Mouse (Mus musculus) kidney, adult 2 months (tissue): Measurements from ENCODE around the gene Cacybp. TPM values are rescaled to one million over a fixed set of nuclear protein-coding genes. Genes with fewer than 3 reads are reported as not detected.
A peak's percentile ranks its signal among the peaks of the same experiment; 100 is the strongest.

ENCODE experiments used
- DNase-seq: peaks from one replicate; pipeline ENCODE4 v3.0.0; 2021
- H3K27ac ChIP-seq: fragments of 200-500 bp; 2 replicates; pipeline ENCODE4 v1.5.1; 2012; ENCODE audit warnings: low read depth, low read length, control low read depth, inconsistent platforms; ENCODE audit not compliant: insufficient read depth
- H3K27me3 ChIP-seq: fragments of 200-500 bp; replicated peaks from 2 replicates; pipeline ENCODE4 v1.6.1; 2012; ENCODE audit warnings: mild to moderate bottlenecking, moderate library complexity, low read length, inconsistent platforms; ENCODE audit not compliant: control insufficient read depth, insufficient read depth
- H3K36me3 ChIP-seq: fragments of 200-500 bp; 2 replicates; pipeline ENCODE4 v1.6.1; 2012; ENCODE audit warnings: mild to moderate bottlenecking, moderate library complexity, low read length, inconsistent platforms; ENCODE audit not compliant: control insufficient read depth, insufficient read depth
- H3K4me1 ChIP-seq: fragments of 200-500 bp; 2 replicates; pipeline ENCODE4 v1.6.1; 2011; ENCODE audit warnings: low read length; ENCODE audit not compliant: control insufficient read depth, insufficient read depth
- H3K4me3 ChIP-seq: fragments of 200-500 bp; 2 replicates; pipeline ENCODE4 v1.5.1; 2011; ENCODE audit warnings: mild to moderate bottlenecking, low read depth, low read length, control low read depth; ENCODE audit not compliant: insufficient read depth
- CTCF ChIP-seq: fragments of 200-500 bp; conservative IDR thresholded peaks from 2 replicates; pipeline ENCODE4 v1.5.1; 2011; ENCODE audit warnings: low read depth, mild to moderate bottlenecking, control low read depth, low read length, moderate library complexity, mixed read lengths; ENCODE audit not compliant: insufficient read depth, insufficient read length
- POLR2A ChIP-seq: fragments of 200-500 bp; IDR thresholded peaks from one replicate; pipeline ENCODE4 v1.6.1; 2011; ENCODE audit warnings: low read depth, low read length, control low read depth
- WGBS: fragments of 180-500 bp; shearing (Covaris S2); methylation state at CpG from one replicate; pipeline ENCODE4 v1.1.7; 2018; 5-methylcytosine and 5-hydroxymethylcytosine counted together
- polyA plus RNA-seq: library from polyadenylated mRNA; depleted of rRNA; stranded (reverse); fragments of >200 nt; gene quantifications from 2 replicates; pipeline ENCODE4 v1.2.3, GENCODE M21; 2012

Gene Cacybp
- polyA plus RNA-seq, 1 experiment = 8.1 TPM

DNA sequence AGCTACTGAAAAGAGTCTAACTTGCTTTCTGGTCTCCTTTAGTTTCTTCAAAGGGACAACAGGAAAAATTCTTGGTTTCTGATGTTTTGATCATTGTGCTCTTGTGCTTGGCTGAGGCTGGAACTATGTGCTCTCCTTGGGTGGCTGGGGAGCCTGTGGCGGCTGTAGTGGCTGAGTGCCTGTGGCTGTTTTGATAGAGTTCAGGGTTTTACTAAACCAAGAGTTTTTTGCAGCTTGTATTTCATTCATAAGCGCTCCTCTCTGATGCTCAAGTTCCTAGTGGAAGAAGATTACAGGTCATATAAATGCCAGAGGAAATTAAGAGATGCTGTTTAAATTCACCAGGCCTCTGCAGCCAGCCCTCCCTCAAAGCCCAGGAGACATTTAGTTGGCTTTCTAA is 11.4 kb upstream of the Cacybp start:
- Histone ChIP-seq H3K27ac (no peak overlapping the region), H3K36me3 (no peaks in the 10 kb centered on the region; the same call in 1 of the 2 replicates), H3K4me1 (0 out of 2 replicates have a peak, but pooled peaks cover 3% of the 10 kb centered on the region), H3K4me3 (no peak overlapping the region), H3K27me3 (no peaks in the 10 kb centered on the region)
- TF ChIP-seq CTCF (no peak), POLR2A (no peak)
- WGBS = 76% methylated on average over 2 of the region's 2 CpGs
- DNase-seq = no peak

DNA sequence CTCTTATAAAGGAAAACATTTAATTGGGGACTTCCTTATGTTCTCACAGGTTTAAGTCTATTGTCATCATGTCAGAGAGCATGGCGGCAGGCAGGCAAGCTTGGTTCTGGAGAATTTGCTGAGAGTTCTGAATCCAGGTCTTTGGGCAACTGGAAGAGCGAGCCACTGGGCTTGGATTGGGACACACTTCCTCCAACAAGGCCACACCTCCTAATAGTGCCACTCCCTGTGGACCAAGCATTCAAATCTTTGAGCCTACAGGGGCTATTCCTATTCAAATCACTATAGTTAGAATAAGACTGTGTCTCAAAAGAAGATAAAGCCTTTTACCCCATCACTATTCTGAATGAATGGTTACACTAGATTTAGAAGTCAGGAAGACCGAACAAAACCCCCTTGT is 5.2 kb upstream of the Cacybp start:
- H3K4me1 ChIP-seq = no peaks in the 10 kb centered on the region
- DNase-seq = no peak
- H3K27ac ChIP-seq = no peak overlapping the region
- TF ChIP-seq CTCF = no peak
- no peak for TF ChIP-seq POLR2A
- 95% methylated on average over 3 of the region's 3 CpGs for WGBS
- H3K36me3 ChIP-seq = no peaks in the 10 kb centered on the region
- H3K4me3 ChIP-seq = no peak overlapping the region
- no peaks in the 10 kb centered on the region for H3K27me3 ChIP-seq

DNA sequence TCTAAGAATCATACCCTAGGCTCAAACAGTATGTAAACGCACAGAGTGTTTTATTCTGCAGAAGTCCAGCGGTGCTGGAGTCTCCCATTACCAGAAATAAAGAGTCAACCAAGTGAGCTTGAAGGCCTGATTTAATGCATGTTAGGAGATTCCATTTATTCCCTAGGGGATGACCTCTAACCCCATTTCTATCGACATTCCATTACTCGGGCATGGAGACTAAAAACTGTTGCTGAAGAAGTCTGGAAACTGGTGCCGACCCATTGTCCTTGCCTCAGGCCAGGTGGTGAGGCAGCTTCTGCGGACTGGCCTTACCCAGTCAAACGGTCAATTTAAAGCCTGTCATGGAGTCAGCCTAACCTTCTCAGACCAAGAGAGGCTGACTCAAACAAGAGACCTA is 1.5 kb upstream of the Cacybp start:
- Histone ChIP-seq H3K4me3 (no peak overlapping the region), H3K27me3 (no peaks in the 10 kb centered on the region), H3K4me1 (no peaks in the 10 kb centered on the region; the same call in 1 of the 2 replicates), H3K27ac (no peak overlapping the region), H3K36me3 (no peaks in the 10 kb centered on the region)
- WGBS = 77% methylated on average over 7 of the region's 7 CpGs
- TF ChIP-seq POLR2A (no peak), CTCF (no peak)
- no peak for DNase-seq

DNA sequence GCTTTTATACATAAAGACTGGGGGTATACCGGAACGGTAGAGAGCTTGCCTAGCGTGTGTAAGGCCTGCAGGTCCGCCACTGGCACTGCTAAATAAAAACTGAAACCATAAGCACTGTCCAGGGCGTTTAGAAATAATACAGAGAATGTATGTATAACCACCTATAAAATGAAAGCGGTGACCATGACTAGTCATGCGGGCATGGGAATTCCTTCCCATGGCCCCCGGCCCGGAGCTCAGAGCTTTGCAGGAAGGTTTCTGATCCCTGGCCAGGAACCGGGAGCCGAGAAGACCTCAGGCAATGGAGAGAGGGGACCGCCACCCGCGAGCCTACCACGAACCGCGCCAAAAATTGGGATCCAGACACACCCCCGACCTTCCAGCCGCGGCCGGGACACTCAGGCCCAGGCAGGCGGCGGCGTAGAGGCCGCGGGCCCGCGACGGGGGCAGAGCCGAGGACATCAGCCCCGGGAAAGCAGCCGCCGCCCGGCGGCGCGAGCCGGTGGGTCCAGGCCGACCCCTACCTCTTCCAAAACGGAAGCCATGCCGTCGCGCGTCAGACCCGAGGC is 468 bp downstream of the Cacybp start:
- TF ChIP-seq CTCF = no peak
- no peak for TF ChIP-seq POLR2A
- Histone ChIP-seq H3K27me3 (no peaks in the 10 kb centered on the region), H3K36me3 (no peaks in the 10 kb centered on the region; the same call in 1 of the 2 replicates), H3K4me3 (peak overlapping the region; percentile 86), H3K27ac (peak overlapping the region; percentile 76), H3K4me1 (no peaks in the 10 kb centered on the region; the same call in 1 of the 2 replicates)
- WGBS = under 1% methylated on average over 45 of the region's 45 CpGs
- peak; percentile 50 for DNase-seq

DNA sequence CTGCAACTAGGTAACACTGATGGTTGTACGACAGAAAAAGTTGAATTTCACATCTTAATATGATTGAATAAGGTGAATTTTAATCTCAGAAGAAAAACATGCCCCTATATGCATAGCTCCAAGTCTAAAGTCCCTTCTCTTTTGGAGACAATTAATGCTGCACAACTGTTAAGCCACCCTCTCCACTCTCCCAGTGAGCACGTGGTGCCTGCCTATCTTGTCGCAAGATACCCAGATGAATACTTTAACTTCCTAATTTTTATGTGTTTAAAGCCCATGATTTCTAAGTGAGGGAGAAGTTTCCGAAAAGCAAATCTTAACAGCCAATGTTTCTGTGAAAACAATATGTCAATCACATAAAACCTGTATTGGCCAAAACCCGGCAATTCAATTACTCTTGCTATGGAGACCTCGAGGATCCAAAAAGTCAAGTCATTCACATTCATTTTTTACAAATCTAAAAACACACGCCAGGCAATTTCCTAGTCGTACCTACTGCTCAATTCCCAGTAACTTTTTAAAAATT is 1.0 kb downstream of the Cacybp start:
- WGBS = 1% methylated on average over 8 of the region's 8 CpGs
- H3K4me1 ChIP-seq = no peaks in the 10 kb centered on the region; the same call in 1 of the 2 replicates
- no peak for DNase-seq
- H3K36me3 ChIP-seq = no peaks in the 10 kb centered on the region; the same call in 1 of the 2 replicates
- no peak overlapping the region for H3K27ac ChIP-seq
- H3K27me3 ChIP-seq = no peaks in the 10 kb centered on the region
- peak overlapping the region; percentile 86 for H3K4me3 ChIP-seq
- TF ChIP-seq POLR2A (no peak), CTCF (no peak)

DNA sequence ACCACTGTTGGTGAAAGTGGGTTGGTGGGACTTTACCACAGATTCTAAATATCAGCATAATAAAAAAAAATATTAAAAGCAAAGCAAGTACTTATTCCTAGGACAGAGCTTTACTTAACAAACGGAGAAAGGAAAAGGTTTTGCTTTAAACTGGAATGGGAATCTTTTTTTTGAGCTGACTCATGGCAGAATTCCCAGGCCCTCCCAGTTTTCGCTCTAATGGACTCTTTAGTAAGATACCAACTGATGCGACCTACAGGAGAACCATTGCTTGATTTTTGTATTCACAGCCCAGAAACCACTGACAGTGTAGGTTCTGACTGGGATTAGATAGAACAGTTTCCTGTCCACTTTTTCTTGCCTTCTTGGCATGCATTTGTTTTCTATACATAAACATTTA is 2.1 kb downstream of the Cacybp start:
- WGBS = 38% methylated on average over 3 of the region's 3 CpGs
- DNase-seq = no peak

DNA sequence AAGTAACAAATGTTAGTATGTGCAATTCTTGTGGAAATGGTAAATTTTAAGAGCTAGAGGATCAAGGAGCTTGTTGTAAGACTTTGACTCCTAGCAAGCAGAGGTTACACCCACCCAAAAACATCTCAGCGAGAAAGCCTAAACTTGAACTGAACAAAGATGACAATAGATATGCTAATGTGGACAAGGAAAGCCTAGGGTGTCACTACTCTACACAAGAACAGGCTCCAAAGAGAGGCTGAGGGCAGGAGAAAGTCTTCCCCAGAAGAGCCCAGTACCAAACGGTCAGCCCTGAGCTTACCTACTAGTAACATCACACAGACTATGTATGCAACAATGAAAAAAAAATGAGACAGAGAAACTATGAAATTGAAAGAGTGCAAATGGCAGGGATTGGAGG is 2.8 kb downstream of the Cacybp start:
- DNase-seq = no peak
- Histone ChIP-seq H3K4me3 (no peak overlapping the region), H3K36me3 (peaks cover 4% of the 10 kb centered on the region; the same call in 1 of the 2 replicates), H3K27ac (no peak overlapping the region), H3K4me1 (no peaks in the 10 kb centered on the region; the same call in 1 of the 2 replicates), H3K27me3 (no peaks in the 10 kb centered on the region)
- WGBS = 81% methylated on average over 2 of the region's 2 CpGs
- no peak for TF ChIP-seq CTCF

More for the DNA sequence above, 2.1 kb downstream of the Cacybp start:
- Histone ChIP-seq H3K27ac (no peak overlapping the region), H3K4me3 (no peak overlapping the region), H3K27me3 (no peaks in the 10 kb centered on the region), H3K4me1 (no peaks in the 10 kb centered on the region; the same call in 1 of the 2 replicates), H3K36me3 (no peaks in the 10 kb centered on the region; the same call in 1 of the 2 replicates)
- TF ChIP-seq POLR2A (no peak), CTCF (no peak)

DNA sequence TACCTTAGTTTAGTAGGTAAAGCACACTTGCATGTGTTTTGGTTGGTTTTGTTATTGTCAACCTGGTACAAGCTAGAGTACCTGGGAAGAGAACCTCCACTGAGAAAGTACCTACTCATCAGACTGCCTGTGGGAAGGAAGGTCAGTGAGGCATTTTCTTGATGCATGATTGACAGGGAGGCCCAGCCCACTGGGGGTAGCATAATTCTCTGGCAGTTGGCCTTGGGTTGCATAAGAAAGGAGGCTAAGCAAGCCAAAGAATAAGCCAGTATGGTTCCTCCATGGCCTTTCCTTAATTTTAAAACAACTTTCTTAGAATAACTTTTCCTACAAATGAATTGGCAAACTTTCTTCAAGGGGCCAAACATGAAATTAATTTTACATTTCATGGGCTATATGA is 7.2 kb downstream of the Cacybp start:
- H3K27ac ChIP-seq = no peak overlapping the region
- no peaks in the 10 kb centered on the region for H3K4me1 ChIP-seq
- DNase-seq = no peak
- peaks cover 15% of the 10 kb centered on the region for H3K36me3 ChIP-seq
- H3K4me3 ChIP-seq = no peak overlapping the region
- H3K27me3 ChIP-seq = no peaks in the 10 kb centered on the region
- TF ChIP-seq POLR2A = no peak
- no peak for TF ChIP-seq CTCF
